Mouse (Mus musculus): ENCODE measurements around the gene Thy1.

Gene Thy1

DNA sequence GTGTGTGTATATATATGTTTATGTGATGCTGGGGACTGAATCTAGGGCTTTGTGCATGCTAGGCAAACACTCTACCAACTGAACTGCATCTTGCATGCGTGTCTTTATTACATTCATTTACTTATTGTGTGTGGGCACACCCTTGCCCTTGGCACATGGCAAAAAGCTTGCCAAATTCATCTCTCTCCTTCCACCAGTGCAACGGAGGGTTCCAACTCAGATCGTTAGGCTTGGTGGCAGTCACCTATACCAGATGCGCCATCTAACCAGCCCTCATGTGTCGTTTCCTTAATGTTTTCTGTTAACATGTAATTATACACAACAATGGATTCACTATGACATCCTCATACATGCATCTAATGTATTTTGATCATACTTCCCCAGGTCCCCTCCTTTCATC, 39.1 kb downstream of the Thy1 start:
- no peak for DNase-seq (ENCODE audit: low spot score)

DNA sequence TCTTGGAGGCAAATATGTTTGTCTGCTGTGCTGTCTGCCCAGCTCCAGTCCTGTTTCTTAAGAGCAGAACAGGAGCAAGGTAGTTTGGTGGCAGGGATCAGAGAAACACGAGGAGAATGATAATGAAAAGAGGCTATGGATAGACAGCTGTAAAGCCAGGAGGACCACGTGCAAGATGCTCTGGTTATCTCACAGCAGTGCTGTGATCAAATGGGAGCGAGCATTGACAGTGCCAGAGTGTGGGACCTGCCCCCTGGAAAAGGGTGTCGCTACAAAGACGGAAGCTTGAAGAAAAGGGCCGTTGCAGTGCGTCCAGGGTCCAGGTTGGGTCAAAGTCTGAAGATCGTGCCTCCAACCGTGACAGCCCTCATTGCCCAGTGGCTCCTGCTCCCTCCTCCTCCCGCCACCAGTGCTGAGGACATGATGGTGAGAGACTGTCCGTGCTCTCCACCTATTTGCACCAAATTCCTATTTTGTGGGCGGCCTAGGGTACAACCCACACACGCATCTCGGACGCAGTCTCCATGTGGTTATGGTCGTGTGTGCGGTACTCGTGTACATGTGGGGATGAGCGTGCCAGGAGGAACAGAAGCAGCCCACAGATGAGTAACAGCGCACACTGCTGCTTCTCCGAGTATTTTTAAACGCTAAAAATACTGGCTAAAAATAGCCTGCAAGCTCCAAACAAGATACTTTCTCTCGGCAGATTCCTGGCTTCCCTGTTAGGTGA, 40.4 kb downstream of the Thy1 start:
- DNase-seq (ENCODE audit: low spot score): no peak

DNA sequence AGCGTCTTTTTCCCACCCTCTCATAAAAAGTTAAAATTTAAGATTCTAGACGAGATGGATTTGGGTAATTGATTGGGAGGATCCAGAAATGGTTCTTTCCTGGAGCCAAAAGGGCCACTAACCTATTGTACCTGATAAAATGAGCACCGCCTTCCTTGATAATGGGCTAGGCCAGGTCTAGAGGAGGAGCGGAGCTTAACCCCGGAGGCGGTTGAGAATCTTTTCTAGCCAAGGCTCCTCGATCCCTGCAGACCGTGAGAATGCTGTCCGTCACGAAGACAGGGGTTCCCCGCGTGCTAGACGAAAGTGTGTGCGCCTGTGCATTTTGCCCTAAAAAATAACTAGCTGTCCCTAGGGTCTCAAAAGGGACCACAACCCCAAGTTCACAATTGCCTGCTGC, 41.1 kb downstream of the Thy1 start:
- DNase-seq (ENCODE audit: low spot score): no peak

DNA sequence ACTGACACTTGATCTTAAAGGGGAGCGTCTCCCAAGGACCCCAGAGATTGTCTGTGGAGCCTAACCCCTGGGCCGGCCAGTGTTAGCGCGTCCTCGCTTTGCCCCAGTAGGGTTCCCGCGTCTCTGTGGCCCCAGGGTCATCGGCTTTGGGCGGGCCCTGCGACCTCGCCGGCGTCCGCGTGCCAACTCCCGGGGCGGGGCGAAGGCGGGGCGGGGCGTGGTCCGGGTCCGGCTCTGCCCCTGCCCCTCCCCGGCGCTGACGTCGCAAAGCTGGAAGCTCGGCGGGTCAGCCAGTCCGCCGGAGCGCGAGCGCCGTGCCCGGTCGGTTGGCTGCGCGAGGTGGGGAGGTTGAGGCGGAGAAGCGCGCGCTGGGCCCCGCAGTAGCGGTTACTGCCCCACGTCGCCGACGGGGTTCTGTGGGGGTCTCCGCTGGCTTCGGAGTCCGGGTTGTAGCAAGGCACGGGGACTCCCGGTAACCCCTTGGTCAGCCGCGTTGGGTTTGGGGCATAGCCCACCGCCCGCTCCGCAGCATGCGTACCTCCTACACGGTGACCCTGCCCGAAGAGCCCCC, 41.6 kb downstream of the Thy1 start:
- DNase-seq (ENCODE audit: low spot score): peak; percentile 97

DNA sequence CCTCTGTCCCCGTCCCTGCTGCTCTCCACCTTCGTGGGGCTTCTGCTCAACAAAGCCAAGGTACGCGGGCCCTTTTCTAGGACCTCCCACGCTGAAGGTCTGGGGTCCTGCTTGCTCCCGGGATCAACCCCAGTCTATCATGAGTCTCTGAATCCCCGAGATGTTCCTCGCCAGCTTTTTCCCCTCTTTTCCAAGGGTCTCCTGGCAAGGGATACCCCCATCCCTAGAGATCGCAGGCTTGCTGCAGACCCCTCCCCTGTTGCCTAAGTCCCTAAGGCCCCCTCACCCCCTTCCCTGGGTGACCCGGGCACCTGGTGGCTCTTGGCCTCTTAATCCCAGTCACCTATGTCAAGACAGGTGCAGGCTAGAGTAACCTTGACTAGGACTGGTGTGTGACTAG, 42.1 kb downstream of the Thy1 start:
- DNase-seq (ENCODE audit: low spot score): no peak

DNA sequence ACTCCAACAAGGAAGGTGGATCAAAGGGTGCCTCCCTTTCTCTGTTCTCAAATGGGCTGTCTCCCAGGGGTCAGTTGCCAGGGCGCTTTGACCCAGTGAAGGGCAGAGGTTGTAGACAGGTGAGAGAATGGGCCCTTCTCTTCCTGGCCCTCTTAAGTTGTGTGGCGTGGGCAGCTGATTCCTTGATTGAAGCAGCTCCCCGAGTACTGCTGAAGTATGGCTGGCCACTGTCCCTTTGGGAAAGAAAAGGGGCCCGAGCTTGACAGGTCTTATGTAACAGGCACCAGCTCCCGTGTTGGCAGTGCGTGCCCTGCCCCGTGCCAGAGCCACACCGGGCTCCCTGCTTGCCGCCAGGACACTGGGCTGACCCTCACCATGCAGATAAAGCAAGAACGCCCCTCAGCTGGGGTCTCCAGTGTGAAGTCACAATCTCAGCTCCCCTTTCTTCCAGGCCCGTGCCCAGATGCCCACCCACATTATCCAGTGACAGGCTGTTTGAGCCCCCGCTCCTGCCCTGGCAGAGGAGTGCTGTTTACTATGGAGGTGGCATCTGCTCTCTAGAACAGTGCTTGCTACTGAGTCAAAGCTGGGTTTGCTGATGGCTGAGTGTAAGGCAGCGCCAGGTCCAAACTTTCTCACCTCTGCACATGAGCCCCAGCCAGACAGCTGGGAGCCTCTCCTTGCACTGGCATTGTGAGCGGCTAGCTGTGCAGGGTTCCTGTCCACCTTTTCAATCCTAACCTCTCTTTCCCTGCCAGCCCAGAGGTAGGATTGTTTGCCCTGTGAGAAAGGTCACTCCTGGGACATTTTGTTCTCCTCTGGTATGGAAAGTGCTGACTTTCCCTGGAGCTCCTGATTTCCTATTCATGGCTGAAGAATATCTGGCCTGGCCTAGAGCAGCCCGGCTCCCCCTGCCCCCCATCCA, 42.8 kb downstream of the Thy1 start:
- DNase-seq (ENCODE audit: low spot score): peak; percentile 38

DNA sequence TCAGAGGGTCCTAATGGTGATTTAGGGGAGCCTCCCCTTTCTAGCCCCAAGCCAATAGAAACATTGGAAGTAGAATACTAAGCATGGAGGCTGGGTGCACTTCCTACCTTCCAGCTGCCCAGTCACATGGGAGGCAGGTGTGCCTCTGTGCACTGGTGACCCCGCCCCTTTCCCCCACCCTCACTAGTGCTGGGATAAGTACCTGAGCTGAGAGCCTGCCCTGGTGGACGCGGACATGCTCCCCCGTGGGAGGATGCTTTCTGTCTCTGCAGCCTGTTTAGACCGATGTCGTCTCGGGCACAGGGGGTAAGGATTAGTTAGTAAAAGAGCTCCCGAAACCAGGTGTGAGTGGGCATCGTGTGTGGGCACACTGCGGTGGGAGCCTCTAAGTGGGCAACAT, 43.8 kb downstream of the Thy1 start:
- no peak for DNase-seq (ENCODE audit: low spot score)

DNA sequence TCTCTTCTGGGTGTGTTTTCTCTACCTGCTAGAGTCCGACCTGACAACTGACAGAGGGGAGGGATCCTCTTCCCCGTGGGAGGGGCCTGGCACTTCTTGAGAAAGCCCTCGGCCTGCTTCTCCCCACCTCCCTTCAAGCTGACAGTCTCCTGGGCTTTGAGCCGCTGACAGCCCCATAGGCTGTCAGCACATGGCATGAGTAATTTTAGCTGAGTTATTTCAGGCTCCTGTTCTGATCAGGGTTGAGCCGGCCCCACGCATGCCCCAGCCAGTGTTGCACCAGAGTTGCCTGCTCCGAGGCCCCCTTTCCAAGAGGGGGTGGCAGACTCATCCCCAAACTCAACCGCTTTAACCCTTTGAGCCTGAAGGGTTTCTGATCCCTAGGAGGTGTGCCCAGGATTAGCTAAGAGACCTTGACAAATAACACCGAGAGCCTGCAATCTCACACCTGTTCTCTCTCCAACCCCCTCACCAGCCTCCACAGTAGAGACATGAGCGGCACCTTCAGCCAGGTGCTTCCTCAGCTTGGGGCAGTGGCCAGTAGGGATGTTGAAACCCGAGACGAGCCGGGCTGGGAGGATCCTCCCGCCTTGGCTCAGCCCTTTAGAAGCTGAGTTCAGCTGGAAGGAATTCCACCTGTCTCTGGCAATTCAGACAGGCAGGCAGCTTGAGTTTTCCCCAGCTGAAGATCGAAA, 44.7 kb downstream of the Thy1 start:
- no peak for DNase-seq (ENCODE audit: low spot score)

DNA sequence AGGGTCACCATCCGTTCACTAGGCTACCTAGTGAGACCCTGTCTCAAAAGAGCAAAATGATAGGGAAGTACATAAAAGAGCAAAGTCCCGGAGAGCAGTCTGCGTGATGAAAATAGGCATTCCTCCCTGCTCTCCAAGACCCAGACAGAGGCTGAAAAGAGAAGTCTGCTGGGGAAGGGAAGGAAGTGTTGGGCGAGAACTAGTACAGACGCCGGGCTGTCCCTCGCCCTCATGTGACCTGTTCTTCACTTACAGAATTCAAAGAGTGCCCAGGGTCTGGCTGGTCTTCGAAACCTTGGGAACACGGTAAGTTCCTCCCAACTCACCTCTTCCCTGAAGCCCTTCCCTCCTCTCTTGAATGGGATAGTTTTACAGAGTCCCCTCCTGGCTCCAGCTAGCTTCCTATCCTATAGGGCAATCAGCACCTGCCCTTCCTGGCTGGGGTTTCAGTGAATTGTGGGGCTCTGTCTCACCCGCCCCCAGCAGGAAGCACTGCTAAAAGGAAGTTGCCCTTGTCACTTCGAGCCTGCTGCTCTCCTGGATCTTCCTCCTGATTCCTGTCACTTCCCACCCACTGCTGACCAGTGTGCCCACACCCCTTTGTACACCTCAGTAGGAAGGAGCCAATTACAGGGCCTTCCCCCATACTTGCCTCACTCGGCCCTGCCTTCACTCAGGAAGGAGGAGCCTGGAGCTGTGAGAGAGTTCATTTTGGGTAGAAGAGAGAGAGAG, 45.9 kb downstream of the Thy1 start:
- peak; percentile 3 for DNase-seq (ENCODE audit: low spot score)

DNA sequence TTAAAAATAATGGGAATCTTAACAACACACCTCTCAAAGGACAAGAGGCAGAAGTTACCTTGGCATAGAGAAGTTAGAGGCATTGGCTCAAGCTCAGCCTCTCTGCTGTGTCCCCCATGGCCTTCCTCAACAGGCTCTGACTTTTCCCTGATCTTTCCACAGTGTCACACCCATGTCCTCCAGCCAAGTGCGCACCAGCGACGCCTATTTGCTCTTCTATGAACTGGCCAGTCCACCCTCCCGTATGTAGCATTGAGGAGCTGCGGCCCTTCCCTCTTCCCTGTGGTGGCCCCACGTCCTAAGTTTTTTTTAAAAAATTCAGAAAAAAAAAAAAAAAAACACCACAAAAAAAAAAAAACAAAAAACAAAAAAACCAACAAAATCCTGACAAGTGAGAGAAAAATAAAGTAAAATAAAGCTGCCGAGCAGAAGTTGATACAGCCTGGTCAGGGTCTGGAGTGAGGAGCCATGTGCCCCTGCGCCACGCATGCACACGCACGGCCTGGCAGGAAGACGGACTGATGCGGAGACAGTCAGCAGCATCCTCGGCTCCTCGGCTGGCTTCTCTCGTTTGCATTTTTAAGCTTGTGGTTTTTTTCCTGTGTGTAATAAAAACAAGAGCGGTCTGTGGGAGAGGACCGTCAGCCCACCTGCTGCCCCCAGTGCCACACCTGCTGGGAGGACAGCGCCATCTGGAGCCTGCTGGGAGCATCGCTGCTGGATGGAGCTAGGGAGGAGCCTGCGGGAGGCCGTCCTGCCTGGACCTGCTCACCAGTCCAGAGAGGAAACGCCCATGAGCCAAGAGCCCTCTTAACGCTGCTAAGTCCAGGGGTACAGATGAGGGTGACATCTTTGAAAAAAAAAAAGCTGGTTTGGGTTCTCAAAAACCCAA, 50.7 kb downstream of the Thy1 start:
- DNase-seq (ENCODE audit: low spot score): peak; percentile 77

DNA sequence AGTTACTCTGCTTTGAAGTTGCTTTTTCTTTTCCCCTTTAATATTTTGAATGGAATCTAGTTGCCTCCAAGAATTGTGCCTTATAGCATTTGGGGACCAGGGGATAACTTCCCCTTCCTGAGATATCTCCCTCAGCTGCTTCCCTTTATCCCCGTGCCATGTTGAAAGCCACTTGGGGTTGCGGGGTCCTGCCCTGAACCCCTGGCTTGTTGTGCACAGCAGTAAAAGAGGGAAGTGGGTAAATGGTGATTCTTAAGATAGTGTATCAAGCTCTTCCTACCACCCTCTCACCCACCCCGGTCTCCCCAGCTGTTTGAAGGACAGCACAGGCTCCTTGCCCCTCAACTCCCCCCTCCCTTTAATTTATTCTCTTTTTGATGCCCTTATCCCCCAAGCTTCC, 51.6 kb downstream of the Thy1 start:
- DNase-seq (ENCODE audit: low spot score): no peak

DNA sequence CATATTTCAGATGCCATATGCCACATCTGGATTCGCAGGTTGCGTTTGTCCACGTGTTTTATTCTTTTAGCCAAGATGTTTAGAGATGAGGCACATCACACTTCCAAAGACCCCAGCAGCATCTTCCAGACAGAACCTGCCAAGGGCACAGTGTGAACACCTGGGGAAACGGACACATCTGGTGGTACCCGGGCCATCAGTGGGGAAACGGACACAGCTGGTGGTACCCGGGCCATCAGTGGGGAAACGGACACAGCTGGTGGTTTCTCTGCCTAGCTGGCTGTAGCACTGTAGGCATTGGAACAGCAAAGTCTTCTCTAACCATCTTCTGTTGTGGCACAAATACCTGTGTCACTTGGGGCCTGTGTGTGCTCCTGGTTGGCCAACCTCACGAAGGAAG, 52.6 kb downstream of the Thy1 start:
- DNase-seq (ENCODE audit: low spot score): no peak

DNA sequence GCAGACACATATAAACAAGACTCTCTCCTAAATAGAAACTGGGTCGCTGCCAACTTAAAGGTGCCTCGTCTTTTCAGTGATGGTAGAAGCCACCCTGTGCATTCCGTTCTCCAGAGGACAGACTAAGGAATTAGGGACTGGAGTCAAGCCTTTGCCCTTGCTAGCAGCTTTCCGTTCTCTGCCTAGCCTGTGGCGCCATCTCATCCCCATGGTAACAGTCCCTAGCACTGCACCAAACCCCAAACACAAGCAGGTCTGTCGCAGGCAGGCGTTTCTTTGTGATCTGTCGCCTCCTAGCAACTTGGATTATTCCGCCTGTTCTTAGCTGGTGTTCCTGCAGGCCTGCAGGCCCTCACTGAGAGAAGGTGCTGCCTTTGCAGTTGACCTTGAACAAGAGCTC, 53.4 kb downstream of the Thy1 start:
- peak; percentile 39 for DNase-seq (ENCODE audit: low spot score)

All from ovary, postnatal 36 days (tissue).